Mouse (Mus musculus): ENCODE results near the gene Trmt13.

GRCm38 (mm10) chr3:116563095-116563492 is 51.3 kb downstream of the Trmt13 start:
- TF ChIP-seq CTCF (IDR thresholded peaks at IDR 0.05; ENCODE audit: borderline replicate concordance, insufficient read depth, low read length) (no peak), POLR2A (IDR thresholded peaks at IDR 0.05; ENCODE audit: low read depth, low read length) (no peak)

Measured in embryonic fibroblast, embryonic 13.5 days (primary cell).